Mouse (Mus musculus) embryonic facial prominence, embryonic 11.5 days (tissue): ENCODE measurements around the gene Gns. TPM values are rescaled to one million over a fixed set of nuclear protein-coding genes. Genes with fewer than 3 reads are reported as not detected.
A peak's percentile ranks its signal among the peaks of the same experiment; 100 is the strongest.

Experiments
- ATAC-seq: fragments of 200-750 bp; cut with Nextera tagmentation; replicated peaks from 2 replicates; pipeline ENCODE4 v1.8.0; 2017; ENCODE audit warnings: low read depth; ENCODE audit not compliant: insufficient number of reproducible peaks, low FRiP score, low TSS enrichment
- DNase-seq: peaks from one replicate; pipeline ENCODE4 v3.0.0-alpha.2; 2015; ENCODE audit warnings: low spot score
- H3K27ac ChIP-seq: fragments of 300-500 bp; sonication (generic); replicated peaks from 2 replicates; pipeline ENCODE4 v1.5.1; 2014; ENCODE audit warnings: mild to moderate bottlenecking, low read depth, low read length, control low read depth
- H3K27me3 ChIP-seq: fragments of 300-500 bp; sonication (generic); 2 replicates; pipeline ENCODE4 v1.6.1; 2014; ENCODE audit warnings: mild to moderate bottlenecking, low read length, moderate library complexity, mixed read lengths; ENCODE audit not compliant: control insufficient read depth, insufficient read depth
- H3K36me3 ChIP-seq: fragments of 300-500 bp; sonication (generic); replicated peaks from 2 replicates; pipeline ENCODE4 v1.6.1; 2014; ENCODE audit warnings: low read depth, mild to moderate bottlenecking, low read length, moderate library complexity, mixed read lengths; ENCODE audit not compliant: control insufficient read depth, insufficient read depth
- H3K4me1 ChIP-seq: fragments of 300-500 bp; sonication (generic); 2 replicates; pipeline ENCODE4 v1.6.1; 2014; ENCODE audit warnings: low read length, mixed read lengths; ENCODE audit not compliant: control insufficient read depth, insufficient read depth
- H3K4me2 ChIP-seq: fragments of 300-500 bp; sonication (generic); 2 replicates; pipeline ENCODE4 v1.6.1; 2014; ENCODE audit warnings: low read depth, mild to moderate bottlenecking, control low read depth, low read length, moderate library complexity
- H3K4me3 ChIP-seq: fragments of 300-500 bp; sonication (generic); 2 replicates; pipeline ENCODE4 v1.5.1; 2014; ENCODE audit warnings: low read depth, low read length, control low read depth
- H3K9ac ChIP-seq: fragments of 300-500 bp; sonication (generic); replicated peaks from 2 replicates; pipeline ENCODE4 v1.6.1; 2014; ENCODE audit warnings: mild to moderate bottlenecking, control low read depth, low read length
- H3K9me3 ChIP-seq: fragments of 300-500 bp; sonication (generic); replicated peaks from 2 replicates; pipeline ENCODE4 v1.6.1; 2016; ENCODE audit warnings: mild to moderate bottlenecking, low read length, inconsistent platforms, mixed read lengths; ENCODE audit not compliant: control insufficient read depth
- WGBS: fragments of 180-500 bp; shearing (Covaris S2); extraction: QIAGEN DNeasy Blood & Tissue Kit; methylation state at CpG from one replicate; pipeline ENCODE4 v1.1.7; 2014; 5-methylcytosine and 5-hydroxymethylcytosine counted together
- polyA plus RNA-seq: library from polyadenylated mRNA; unstranded; fragments of >200 nt; fragmentation: Nextera tagmentation; extraction: Ambion mirVana; gene quantifications from 2 replicates; pipeline ENCODE4 v1.2.1, GENCODE M21; 2014

Gene Gns
- polyA plus RNA-seq, 1 experiment from 2014 or later: 45.3 TPM

DNA sequence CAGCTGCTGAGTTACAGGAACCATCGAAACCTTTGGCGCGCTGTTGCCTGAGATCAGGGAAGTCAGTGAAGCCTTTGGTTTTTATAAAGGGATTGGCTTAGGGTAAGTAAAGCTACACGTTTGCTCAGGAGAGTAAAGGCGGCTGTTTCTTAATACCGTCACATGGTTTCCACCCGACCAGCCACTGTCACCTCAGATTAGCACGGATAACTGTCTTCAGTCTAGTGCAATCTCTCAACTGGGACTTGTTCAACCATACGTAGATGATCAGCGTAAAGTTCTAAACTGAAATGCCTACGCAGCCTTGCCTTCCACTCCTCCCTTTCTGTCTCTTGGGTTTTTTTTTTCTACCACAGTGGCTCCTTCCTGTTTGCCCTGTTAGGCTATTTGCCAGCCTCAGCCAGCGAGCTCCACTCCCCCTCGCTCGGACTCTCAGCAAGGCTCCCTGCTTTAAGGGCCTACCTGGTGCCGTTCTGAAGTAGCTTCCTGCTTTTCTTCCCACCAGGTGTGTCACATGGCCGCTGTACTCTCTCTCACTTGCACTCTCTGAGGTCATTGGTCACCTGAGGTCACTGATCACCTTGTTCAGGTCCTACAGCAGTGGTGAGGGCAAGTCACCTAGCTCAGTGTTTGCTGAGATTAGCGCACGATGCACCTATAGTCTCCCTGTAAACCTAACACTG is 4.0 kb downstream of the Gns start:
- Histone ChIP-seq H3K27me3 (no peaks in the 10 kb centered on the region), H3K36me3 (no peaks in the 10 kb centered on the region), H3K4me3 (no peak overlapping the region), H3K9me3 (no peaks in the 10 kb centered on the region), H3K27ac (no peak overlapping the region), H3K9ac (no peak overlapping the region), H3K4me2 (no peak overlapping the region), H3K4me1 (peaks cover 3% of the 10 kb centered on the region; the same call in 1 of the 2 replicates)
- DNase-seq (no peak), ATAC-seq (no peak)
- WGBS: 81% methylated on average over 18 of the region's 18 CpGs

DNA sequence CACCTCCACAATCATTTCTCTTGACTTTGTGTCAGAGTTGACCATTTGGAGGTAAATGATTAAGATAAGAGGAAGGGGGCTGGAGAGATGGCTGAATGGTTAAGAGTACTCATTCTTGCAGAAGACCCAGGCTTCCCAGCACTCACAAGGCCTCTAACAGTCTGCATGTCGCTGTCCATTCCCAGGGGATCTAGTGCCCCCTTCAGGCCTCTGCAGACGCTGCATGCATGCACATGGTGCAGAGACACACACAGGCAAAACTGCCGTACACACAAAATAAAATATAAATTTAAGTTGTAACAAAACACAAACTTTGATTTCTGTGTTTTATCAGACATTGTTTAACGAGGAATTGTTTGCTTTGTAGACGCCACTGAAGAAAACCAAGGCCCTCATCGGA is 5.9 kb downstream of the Gns start:
- WGBS: 93% methylated on average over 6 of the region's 6 CpGs
- ATAC-seq (no peak), DNase-seq (no peak)
- Histone ChIP-seq H3K27me3 (no peaks in the 10 kb centered on the region), H3K4me3 (no peak overlapping the region), H3K9me3 (no peaks in the 10 kb centered on the region), H3K4me2 (no peak overlapping the region), H3K27ac (no peak overlapping the region), H3K36me3 (peaks cover 3% of the 10 kb centered on the region), H3K9ac (no peak overlapping the region), H3K4me1 (peaks cover 6% of the 10 kb centered on the region; the same call in 1 of the 2 replicates)

DNA sequence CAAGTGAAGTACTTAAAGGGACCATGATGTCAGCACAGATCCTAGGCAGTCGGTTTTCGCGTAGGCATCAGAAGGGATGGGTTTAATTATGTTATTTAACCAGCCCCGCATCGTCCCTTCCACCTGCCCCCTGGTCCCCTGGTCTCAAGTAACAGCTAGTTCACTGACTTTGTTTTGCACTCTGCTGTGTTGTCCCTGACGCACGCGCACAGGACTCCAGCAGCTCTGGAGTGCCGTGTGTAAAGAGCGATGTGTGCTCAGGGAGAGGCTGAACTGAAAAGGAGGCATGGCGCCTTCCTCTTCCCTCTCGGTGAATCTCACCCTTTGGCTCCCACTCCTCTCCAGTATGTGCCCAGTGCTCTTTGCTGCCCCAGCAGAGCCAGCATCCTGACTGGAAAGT is 9.1 kb downstream of the Gns start:
- H3K36me3 ChIP-seq: peaks cover 3% of the 10 kb centered on the region
- no peak overlapping the region for H3K4me3 ChIP-seq
- DNase-seq (peak; percentile 71), ATAC-seq (0 out of 2 replicates have a peak, but pooled peaks have one; percentile 35)
- H3K4me1 ChIP-seq: peaks cover 3% of the 10 kb centered on the region; the same call in 1 of the 2 replicates
- H3K27me3 ChIP-seq: no peaks in the 10 kb centered on the region
- 45% methylated on average over 12 of the region's 12 CpGs for WGBS
- no peak overlapping the region; the same call in 1 of the 2 replicates for H3K9ac ChIP-seq
- H3K4me2 ChIP-seq: no peak overlapping the region
- H3K9me3 ChIP-seq: no peaks in the 10 kb centered on the region
- no peak overlapping the region for H3K27ac ChIP-seq

DNA sequence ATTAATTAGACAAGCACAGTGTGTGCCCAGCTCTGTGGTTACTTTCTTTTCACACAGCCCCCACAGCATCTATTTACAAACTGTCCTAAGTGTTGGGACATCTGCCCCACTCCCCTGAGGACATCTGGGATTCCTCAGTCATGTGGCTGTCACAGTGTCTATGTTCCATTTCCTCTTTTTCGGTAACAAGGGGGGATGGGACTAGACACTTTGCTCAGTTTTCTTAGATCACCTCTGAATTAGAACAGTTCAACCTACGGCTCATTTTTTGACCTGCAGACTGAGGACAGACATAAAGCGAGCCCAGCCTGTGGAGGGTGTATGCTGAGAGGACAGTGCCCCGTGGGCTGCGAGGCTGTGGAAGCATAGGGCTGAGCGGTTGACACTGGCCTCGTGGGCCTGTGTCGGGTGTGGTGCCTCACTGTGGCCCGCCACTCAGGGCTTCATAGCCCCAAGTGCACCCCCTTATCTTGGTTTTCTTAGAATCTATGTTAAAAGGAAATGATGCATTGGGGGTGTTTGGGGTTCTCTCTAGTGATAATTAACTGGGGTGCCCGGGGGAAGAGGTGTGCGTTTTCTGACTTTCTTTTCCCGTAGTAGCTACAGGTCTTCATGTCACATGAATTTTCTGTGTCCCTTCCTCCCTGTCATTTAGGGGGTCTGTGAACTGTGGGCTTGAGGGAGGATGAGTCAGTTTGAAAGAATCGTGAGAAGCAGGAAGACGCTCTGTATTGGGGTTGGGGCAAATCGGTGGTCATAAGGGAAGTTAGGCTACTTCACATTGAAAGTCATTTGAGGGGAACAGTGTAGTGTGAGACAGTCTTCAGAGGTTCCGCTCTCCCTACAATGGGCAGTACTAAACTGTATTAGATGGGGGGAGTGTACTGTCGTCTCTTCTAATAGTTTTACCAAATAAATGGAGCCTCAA is 10.1 kb downstream of the Gns start:
- peaks cover 5% of the 10 kb centered on the region for H3K36me3 ChIP-seq
- ATAC-seq: no peak
- DNase-seq: no peak
- H3K4me3 ChIP-seq: no peak overlapping the region
- no peak overlapping the region for H3K27ac ChIP-seq
- no peaks in the 10 kb centered on the region for H3K27me3 ChIP-seq
- H3K4me2 ChIP-seq: no peak overlapping the region
- H3K9ac ChIP-seq: no peak overlapping the region
- no peaks in the 10 kb centered on the region for H3K9me3 ChIP-seq
- peaks cover 3% of the 10 kb centered on the region; the same call in 1 of the 2 replicates for H3K4me1 ChIP-seq
- 85% methylated on average over 17 of the region's 17 CpGs for WGBS

DNA sequence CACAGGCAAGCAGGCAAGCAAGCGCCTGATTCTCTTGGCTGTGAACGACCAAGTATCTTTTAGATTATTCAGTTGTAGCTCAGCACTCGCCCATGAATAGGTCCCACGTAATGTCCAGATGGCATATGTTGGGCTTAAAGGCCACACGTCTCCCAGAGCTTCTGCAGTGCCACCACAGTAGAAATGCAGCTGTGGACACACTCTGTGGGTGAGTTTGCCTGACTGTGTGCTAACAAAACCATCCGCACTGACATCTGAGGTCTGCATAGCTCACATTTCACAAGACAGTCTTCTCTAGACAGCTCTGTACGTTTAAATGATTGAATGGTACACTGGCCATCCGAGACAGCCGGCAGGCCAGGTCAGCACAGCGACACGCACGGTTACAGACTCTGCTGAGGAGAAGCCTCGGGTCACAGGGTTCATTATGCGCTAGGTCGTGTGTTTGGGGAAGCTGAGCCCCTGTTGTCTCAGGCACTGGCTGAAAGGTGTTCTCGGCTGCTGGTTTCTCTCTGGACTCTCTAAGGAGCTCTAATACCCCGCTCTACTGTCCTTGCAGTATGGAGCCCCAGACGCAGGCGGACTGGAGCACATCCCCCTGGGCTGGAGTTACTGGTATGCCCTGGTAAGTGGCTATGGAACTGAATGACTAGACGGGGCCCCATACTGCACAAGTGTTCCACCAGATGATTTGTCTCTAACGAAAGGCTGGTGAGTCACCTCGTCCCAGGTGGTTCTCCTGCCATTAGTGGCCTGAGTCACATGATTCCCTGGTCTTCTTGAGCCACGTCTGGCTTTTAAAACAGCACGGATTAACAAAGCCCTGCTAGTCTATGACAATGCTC is 11.0 kb downstream of the Gns start:
- H3K27ac ChIP-seq: no peak overlapping the region
- H3K36me3 ChIP-seq: peaks cover 5% of the 10 kb centered on the region
- H3K9ac ChIP-seq: no peak overlapping the region
- H3K27me3 ChIP-seq: no peaks in the 10 kb centered on the region
- H3K4me2 ChIP-seq: no peak overlapping the region
- no peak for ATAC-seq
- no peak for DNase-seq
- WGBS: 77% methylated on average over 24 of the region's 24 CpGs
- no peak overlapping the region for H3K4me3 ChIP-seq
- H3K4me1 ChIP-seq: peaks cover 3% of the 10 kb centered on the region; the same call in 1 of the 2 replicates
- no peaks in the 10 kb centered on the region for H3K9me3 ChIP-seq

DNA sequence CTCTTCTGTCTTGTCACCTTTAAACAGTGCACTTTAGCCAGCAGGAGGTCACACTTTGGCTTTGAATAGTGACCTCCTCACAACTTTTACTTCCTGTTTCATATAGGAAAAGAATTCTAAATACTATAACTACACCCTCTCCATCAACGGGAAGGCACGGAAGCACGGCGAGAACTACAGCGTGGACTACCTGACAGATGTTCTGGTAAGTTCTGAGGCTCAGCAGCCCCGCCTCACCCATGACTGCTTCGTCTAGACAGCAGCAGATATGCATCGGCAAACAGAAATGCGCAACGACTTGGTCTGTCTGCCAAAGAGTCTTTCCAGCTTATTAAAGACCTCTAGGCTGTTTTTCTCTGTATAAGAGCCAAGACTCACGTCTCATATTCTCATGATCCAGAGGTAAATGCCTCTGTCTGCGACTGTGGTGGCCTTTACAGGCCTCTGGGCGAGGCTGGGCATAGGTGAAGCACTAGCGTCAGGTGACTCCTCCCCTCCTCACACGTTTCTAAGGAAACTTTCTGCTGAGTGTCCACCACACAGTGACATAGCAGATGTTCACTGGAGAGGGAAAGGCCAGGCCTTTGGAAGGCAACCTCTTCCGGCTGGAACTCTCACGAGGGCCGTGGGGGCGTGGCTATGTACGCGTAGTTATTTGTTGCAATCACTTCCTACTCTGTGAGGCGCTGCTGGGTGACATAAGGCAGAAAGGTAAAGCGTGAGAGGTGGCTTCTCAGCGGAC is 11.8 kb downstream of the Gns start:
- Histone ChIP-seq H3K27ac (no peak overlapping the region), H3K4me2 (no peak overlapping the region), H3K4me3 (no peak overlapping the region), H3K9me3 (no peaks in the 10 kb centered on the region), H3K27me3 (no peaks in the 10 kb centered on the region), H3K9ac (no peak overlapping the region), H3K4me1 (peaks cover 3% of the 10 kb centered on the region; the same call in 1 of the 2 replicates), H3K36me3 (peaks cover 8% of the 10 kb centered on the region)
- no peak for ATAC-seq
- no peak for DNase-seq
- WGBS: 93% methylated on average over 24 of the region's 24 CpGs

DNA sequence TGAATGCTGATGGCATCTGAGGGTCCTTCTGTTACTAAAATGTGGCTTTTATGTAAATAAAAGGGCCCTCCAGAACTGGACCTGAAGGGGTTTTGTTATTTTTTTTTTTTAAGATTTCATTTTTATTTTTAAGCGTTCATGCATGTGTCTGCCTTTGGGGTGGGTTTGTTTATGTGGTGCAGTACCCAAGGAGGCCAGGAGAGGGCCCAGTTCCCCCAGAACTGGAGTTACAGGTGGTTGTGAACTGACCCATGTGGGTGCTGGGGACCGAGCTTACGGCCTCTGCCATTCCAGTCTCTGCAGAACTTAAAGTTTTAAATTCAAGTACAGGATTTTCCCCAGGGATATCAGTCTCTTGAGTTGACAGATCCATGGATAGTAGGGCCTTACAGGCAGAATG is 14.5 kb downstream of the Gns start:
- WGBS: 97% methylated on average over 3 of the region's 3 CpGs
- no peaks in the 10 kb centered on the region for H3K27me3 ChIP-seq
- H3K27ac ChIP-seq: no peak overlapping the region
- H3K9me3 ChIP-seq: no peaks in the 10 kb centered on the region
- no peak overlapping the region for H3K4me2 ChIP-seq
- H3K9ac ChIP-seq: no peak overlapping the region
- H3K4me3 ChIP-seq: no peak overlapping the region
- DNase-seq (no peak), ATAC-seq (no peak)
- H3K4me1 ChIP-seq: no peaks in the 10 kb centered on the region
- peaks cover 14% of the 10 kb centered on the region for H3K36me3 ChIP-seq
